Mouse (Mus musculus): ENCODE results near the gene Slit3. TPM values are rescaled to one million over a fixed set of nuclear protein-coding genes. Genes with fewer than 3 reads are reported as not detected.
A peak's percentile ranks its signal among the peaks of the same experiment; 100 is the strongest.

Slit3 gene
- polyA plus RNA-seq (2014; fragmentation: Nextera tagmentation; extraction: Ambion mirVana), result 3.5 and 4.7 TPM in 2 replicates

- peak within 1 kb of the TSS; percentile 54 for H3K4me3 ChIP-seq (replicated peaks; ENCODE audit: low read depth, low read length)
- H3K27me3 ChIP-seq (ENCODE audit: control insufficient read depth, insufficient read depth, low read length), result peaks cover 54% of the 10 kb centered on the region
Measured at GRCm38 (mm10) chr11:35120894-35121610, at the start of gene Slit3. Gene Slit3, plus strand, starts transcription at chr11:35121224.

GRCm38 (mm10) chr11:35071451-35071850 is 49.6 kb upstream of the Slit3 start:
- Histone ChIP-seq H3K4me2 (ENCODE audit: low read length) (no peak overlapping the region), H3K9me3 (ENCODE audit: control insufficient read depth, low read length) (no peaks in the 10 kb centered on the region), H3K9ac (replicated peaks; ENCODE audit: low read length) (no peak overlapping the region), H3K27ac (replicated peaks; ENCODE audit: low read depth, low read length) (no peak overlapping the region), H3K4me3 (replicated peaks; ENCODE audit: low read depth, low read length) (no peak overlapping the region), H3K36me3 (ENCODE audit: control insufficient read depth, insufficient read depth, low read length) (no peaks in the 10 kb centered on the region), H3K27me3 (ENCODE audit: control insufficient read depth, insufficient read depth, low read length) (no peaks in the 10 kb centered on the region), H3K4me1 (ENCODE audit: control insufficient read depth, insufficient read depth, low read length) (no peaks in the 10 kb centered on the region)
- 97% methylated on average over 1 of the region's 1 CpGs for WGBS
- no peak for ATAC-seq (ENCODE audit: low FRiP score, low TSS enrichment)
- no peak for DNase-seq

More at GRCm38 (mm10) chr11:35120894-35121610, at the start of gene Slit3:
- Histone ChIP-seq H3K36me3 (ENCODE audit: control insufficient read depth, insufficient read depth, low read length) (no peaks in the 10 kb centered on the region), H3K9me3 (ENCODE audit: control insufficient read depth, low read length) (no peaks in the 10 kb centered on the region), H3K27ac (replicated peaks; ENCODE audit: low read depth, low read length) (no peak within 1 kb of the TSS), H3K4me2 (ENCODE audit: low read length) (peak within 1 kb of the TSS; percentile 97), H3K9ac (replicated peaks; ENCODE audit: low read length) (peak within 1 kb of the TSS; percentile 64), H3K4me1 (ENCODE audit: control insufficient read depth, insufficient read depth, low read length) (peaks cover 14% of the 10 kb centered on the region; the same call in 1 of the 2 replicates)
- WGBS, result under 1% methylated on average over 67 of the region's 75 CpGs
- peak; percentile 51 for DNase-seq
- 0 out of 2 replicates have a peak, but pooled peaks have one; percentile 40 for ATAC-seq (ENCODE audit: low FRiP score, low TSS enrichment)

- no peak overlapping the region for H3K4me2 ChIP-seq (ENCODE audit: low read length)
- 96% methylated on average over 7 of the region's 7 CpGs for WGBS
Measured at GRCm38 (mm10) chr11:35075411-35075810, 45.6 kb upstream of the Slit3 start.

GRCm38 (mm10) chr11:35080451-35081125 is 40.4 kb upstream of the Slit3 start:
- DNase-seq, result peak; percentile 23
- no peaks in the 10 kb centered on the region for H3K36me3 ChIP-seq (ENCODE audit: control insufficient read depth, insufficient read depth, low read length)
- 29% methylated on average over 8 of the region's 8 CpGs for WGBS
- no peak for ATAC-seq (ENCODE audit: low FRiP score, low TSS enrichment)
- no peaks in the 10 kb centered on the region for H3K27me3 ChIP-seq (ENCODE audit: control insufficient read depth, insufficient read depth, low read length)
- H3K4me2 ChIP-seq (ENCODE audit: low read length), result no peak overlapping the region
- H3K27ac ChIP-seq (replicated peaks; ENCODE audit: low read depth, low read length), result no peak overlapping the region; the same call in 1 of the 2 replicates
- peaks cover 8% of the 10 kb centered on the region for H3K4me1 ChIP-seq (ENCODE audit: control insufficient read depth, insufficient read depth, low read length)
- no peak overlapping the region for H3K9ac ChIP-seq (replicated peaks; ENCODE audit: low read length)
- no peak overlapping the region for H3K4me3 ChIP-seq (replicated peaks; ENCODE audit: low read depth, low read length)
- no peaks in the 10 kb centered on the region for H3K9me3 ChIP-seq (ENCODE audit: control insufficient read depth, low read length)

More at GRCm38 (mm10) chr11:35075411-35075810, 45.6 kb upstream of the Slit3 start:
- Histone ChIP-seq H3K27ac (replicated peaks; ENCODE audit: low read depth, low read length) (no peak overlapping the region), H3K4me3 (replicated peaks; ENCODE audit: low read depth, low read length) (no peak overlapping the region), H3K4me1 (ENCODE audit: control insufficient read depth, insufficient read depth, low read length) (0 out of 2 replicates have a peak, but pooled peaks cover under 1% of the 10 kb centered on the region), H3K36me3 (ENCODE audit: control insufficient read depth, insufficient read depth, low read length) (no peaks in the 10 kb centered on the region), H3K27me3 (ENCODE audit: control insufficient read depth, insufficient read depth, low read length) (no peaks in the 10 kb centered on the region), H3K9me3 (ENCODE audit: control insufficient read depth, low read length) (no peaks in the 10 kb centered on the region), H3K9ac (replicated peaks; ENCODE audit: low read length) (no peak overlapping the region)
- DNase-seq, result no peak
- no peak for ATAC-seq (ENCODE audit: low FRiP score, low TSS enrichment)

- no peak overlapping the region for H3K4me3 ChIP-seq (replicated peaks; ENCODE audit: low read depth, low read length)
- ATAC-seq (ENCODE audit: low FRiP score, low TSS enrichment) (no peak), DNase-seq (no peak)
- no peak overlapping the region for H3K27ac ChIP-seq (replicated peaks; ENCODE audit: low read depth, low read length)
- H3K4me1 ChIP-seq (ENCODE audit: control insufficient read depth, insufficient read depth, low read length), result peaks cover 8% of the 10 kb centered on the region
- H3K9ac ChIP-seq (replicated peaks; ENCODE audit: low read length), result no peak overlapping the region
- H3K27me3 ChIP-seq (ENCODE audit: control insufficient read depth, insufficient read depth, low read length), result no peaks in the 10 kb centered on the region
- H3K36me3 ChIP-seq (ENCODE audit: control insufficient read depth, insufficient read depth, low read length), result no peaks in the 10 kb centered on the region
- H3K4me2 ChIP-seq (ENCODE audit: low read length), result no peak overlapping the region
- H3K9me3 ChIP-seq (ENCODE audit: control insufficient read depth, low read length), result no peaks in the 10 kb centered on the region
- 90% methylated on average over 3 of the region's 3 CpGs for WGBS
Measured at GRCm38 (mm10) chr11:35082297-35082696, 38.7 kb upstream of the Slit3 start.

- H3K27me3 ChIP-seq (ENCODE audit: control insufficient read depth, insufficient read depth, low read length), result no peaks in the 10 kb centered on the region
- peaks cover 8% of the 10 kb centered on the region for H3K4me1 ChIP-seq (ENCODE audit: control insufficient read depth, insufficient read depth, low read length)
- ATAC-seq (ENCODE audit: low FRiP score, low TSS enrichment) (no peak), DNase-seq (no peak)
- no peak overlapping the region for H3K4me2 ChIP-seq (ENCODE audit: low read length)
- no peaks in the 10 kb centered on the region for H3K9me3 ChIP-seq (ENCODE audit: control insufficient read depth, low read length)
- no peak overlapping the region for H3K4me3 ChIP-seq (replicated peaks; ENCODE audit: low read depth, low read length)
- H3K9ac ChIP-seq (replicated peaks; ENCODE audit: low read length), result no peak overlapping the region
- 80% methylated on average over 6 of the region's 6 CpGs for WGBS
- H3K36me3 ChIP-seq (ENCODE audit: control insufficient read depth, insufficient read depth, low read length), result no peaks in the 10 kb centered on the region
- no peak overlapping the region for H3K27ac ChIP-seq (replicated peaks; ENCODE audit: low read depth, low read length)
Measured at GRCm38 (mm10) chr11:35083049-35083448, 38.0 kb upstream of the Slit3 start.

- H3K4me3 ChIP-seq (replicated peaks; ENCODE audit: low read depth, low read length), result no peak overlapping the region
- DNase-seq, result no peak
- 94% methylated on average over 11 of the region's 11 CpGs for WGBS
- H3K4me2 ChIP-seq (ENCODE audit: low read length), result no peak overlapping the region
- H3K27me3 ChIP-seq (ENCODE audit: control insufficient read depth, insufficient read depth, low read length), result no peaks in the 10 kb centered on the region
- H3K27ac ChIP-seq (replicated peaks; ENCODE audit: low read depth, low read length), result no peak overlapping the region
- H3K9me3 ChIP-seq (ENCODE audit: control insufficient read depth, low read length), result no peaks in the 10 kb centered on the region
- ATAC-seq (ENCODE audit: low FRiP score, low TSS enrichment), result no peak
- peaks cover 8% of the 10 kb centered on the region for H3K4me1 ChIP-seq (ENCODE audit: control insufficient read depth, insufficient read depth, low read length)
- H3K36me3 ChIP-seq (ENCODE audit: control insufficient read depth, insufficient read depth, low read length), result no peaks in the 10 kb centered on the region
- no peak overlapping the region for H3K9ac ChIP-seq (replicated peaks; ENCODE audit: low read length)
Measured at GRCm38 (mm10) chr11:35085351-35085750, 35.7 kb upstream of the Slit3 start.

- Histone ChIP-seq H3K9me3 (ENCODE audit: control insufficient read depth, low read length) (no peaks in the 10 kb centered on the region), H3K4me1 (ENCODE audit: control insufficient read depth, insufficient read depth, low read length) (peaks cover 4% of the 10 kb centered on the region), H3K36me3 (ENCODE audit: control insufficient read depth, insufficient read depth, low read length) (no peaks in the 10 kb centered on the region), H3K9ac (replicated peaks; ENCODE audit: low read length) (no peak overlapping the region), H3K4me3 (replicated peaks; ENCODE audit: low read depth, low read length) (no peak overlapping the region), H3K27ac (replicated peaks; ENCODE audit: low read depth, low read length) (no peak overlapping the region), H3K27me3 (ENCODE audit: control insufficient read depth, insufficient read depth, low read length) (no peaks in the 10 kb centered on the region), H3K4me2 (ENCODE audit: low read length) (no peak overlapping the region)
- no peak for ATAC-seq (ENCODE audit: low FRiP score, low TSS enrichment)
- no peak for DNase-seq
- WGBS, result 46% methylated on average over 5 of the region's 5 CpGs
Measured at GRCm38 (mm10) chr11:35086029-35086428, 35.0 kb upstream of the Slit3 start.

Data from midbrain, embryonic 14.5 days (tissue).